Mouse (Mus musculus) MEL (cell line): Measurements from ENCODE around the gene Lifr. TPM values are rescaled to one million over a fixed set of nuclear protein-coding genes. Genes with fewer than 3 reads are reported as not detected.

ENCODE experiments used
- DNase-seq: peaks from one replicate; pipeline ENCODE4 v3.0.0; 2011; ENCODE audit warnings: low read depth, low spot score
- H3K27ac ChIP-seq: 2 replicates; pipeline ENCODE4 v1.5.1; 2012; ENCODE audit warnings: low read depth, mild to moderate bottlenecking, control low read depth, low read length, moderate library complexity; ENCODE audit not compliant: control insufficient read depth
- H3K27me3 ChIP-seq, 2 experiments: fragments of 150-350 bp in 1 of 2; sonication (generic) in 1 of 2; 2 replicates each; pipeline ENCODE4 v1.6.1; 2012; ENCODE audit warnings: low read length in 2 of 2, mild to moderate bottlenecking in 2 of 2, improper control_type of control experiment in 1 of 2, moderate library complexity in 1 of 2; ENCODE audit not compliant: insufficient read depth in 2 of 2, control insufficient read depth in 1 of 2
- H3K36me3 ChIP-seq, 2 experiments: 2 replicates each; pipeline ENCODE4 v1.6.1; 2012 to 2014; ENCODE audit warnings: low read length in 2 of 2, improper control_type of control experiment in 1 of 2, inconsistent platforms in 1 of 2, mild to moderate bottlenecking in 1 of 2; ENCODE audit not compliant: insufficient read depth in 2 of 2, control insufficient read depth in 1 of 2
- H3K4me1 ChIP-seq, 2 experiments: fragments of 150-350 bp in 1 of 2; sonication (generic) in 1 of 2; 2 replicates each; pipeline ENCODE4 v1.6.1; 2012; ENCODE audit warnings: low read length in 2 of 2, improper control_type of control experiment in 1 of 2, mild to moderate bottlenecking in 1 of 2; ENCODE audit not compliant: insufficient read depth in 2 of 2, control insufficient read depth in 1 of 2
- H3K4me3 ChIP-seq, 2 experiments: fragments of 150-350 bp in 1 of 2; sonication (generic) in 1 of 2; 2 replicates each; pipeline ENCODE4 v1.5.1; 2012; ENCODE audit warnings: low read depth in 2 of 2, low read length in 2 of 2, mild to moderate bottlenecking in 2 of 2, moderate library complexity in 2 of 2, control low read depth in 1 of 2, improper control_type of control experiment in 1 of 2; ENCODE audit not compliant: control insufficient read depth in 1 of 2, insufficient read depth in 1 of 2
- H3K79me2 ChIP-seq: 2 replicates; pipeline ENCODE4 v1.6.1; 2012; ENCODE audit warnings: mild to moderate bottlenecking, low read length, moderate library complexity; ENCODE audit not compliant: control insufficient read depth, poor library complexity, insufficient read depth
- H3K9ac ChIP-seq: 2 replicates; pipeline ENCODE4 v1.6.1; 2012; ENCODE audit warnings: low read depth, mild to moderate bottlenecking, control low read depth, low read length, moderate library complexity; ENCODE audit not compliant: control insufficient read depth, poor library complexity, severe bottlenecking
- H3K9me3 ChIP-seq: fragments of 150-350 bp; sonication (generic); replicated peaks from 2 replicates; pipeline ENCODE4 v1.6.1; 2012; ENCODE audit warnings: mild to moderate bottlenecking, low read length, improper control_type of control experiment, moderate library complexity; ENCODE audit not compliant: insufficient read depth
- BHLHE40 ChIP-seq: IDR thresholded peaks from 2 replicates; pipeline ENCODE4 v1.6.1; 2012; ENCODE audit warnings: low read depth, mild to moderate bottlenecking, inconsistent platforms, low read length, improper control_type of control experiment, borderline replicate concordance
- ETS1 ChIP-seq: IDR thresholded peaks from 2 replicates; pipeline ENCODE4 v1.6.1; 2012; ENCODE audit warnings: low read depth, mild to moderate bottlenecking, inconsistent platforms, low read length, improper control_type of control experiment, moderate library complexity
- GABPA ChIP-seq: IDR thresholded peaks from 2 replicates; pipeline ENCODE4 v1.6.1; 2012; ENCODE audit warnings: low read depth, mild to moderate bottlenecking, inconsistent platforms, low read length, improper control_type of control experiment, moderate library complexity
- GATA1 ChIP-seq: IDR thresholded peaks from 2 replicates; pipeline ENCODE4 v1.6.1; 2011; ENCODE audit warnings: low read depth, low read length, improper control_type of control experiment
- JUND ChIP-seq: IDR thresholded peaks from 2 replicates; pipeline ENCODE4 v1.6.1; 2011; ENCODE audit warnings: low read depth, mild to moderate bottlenecking, improper control_type of control experiment, low read length
- KAT2A ChIP-seq: conservative IDR thresholded peaks from 2 replicates; pipeline ENCODE4 v1.6.1; 2012; ENCODE audit warnings: low read depth, low read length, improper control_type of control experiment, inconsistent platforms
- MAX ChIP-seq: IDR thresholded peaks from 2 replicates; pipeline ENCODE4 v1.6.1; 2011; ENCODE audit warnings: low read length, improper control_type of control experiment
- MEF2A ChIP-seq: IDR thresholded peaks from 2 replicates; pipeline ENCODE4 v1.6.1; 2014; ENCODE audit warnings: low read depth, mild to moderate bottlenecking, inconsistent platforms, low read length, improper control_type of control experiment; ENCODE audit not compliant: poor library complexity, insufficient replicate concordance, severe bottlenecking; ENCODE audit errors: extremely low read depth
- MYB ChIP-seq: IDR thresholded peaks from 2 replicates; pipeline ENCODE4 v1.6.1; 2011; ENCODE audit warnings: mild to moderate bottlenecking, low read depth, low read length, improper control_type of control experiment
- MYC ChIP-seq: IDR thresholded peaks from 2 replicates; pipeline ENCODE4 v1.6.1; 2011; ENCODE audit warnings: low read depth, mild to moderate bottlenecking, low read length, improper control_type of control experiment, moderate library complexity
- NELFE ChIP-seq: IDR thresholded peaks from 2 replicates; pipeline ENCODE4 v1.6.1; 2011; ENCODE audit warnings: low read depth, low read length, improper control_type of control experiment
- POLR2AphosphoS2 ChIP-seq: IDR thresholded peaks from 2 replicates; pipeline ENCODE4 v1.6.1; 2011; ENCODE audit warnings: low read length, improper control_type of control experiment
- RAD21 ChIP-seq: IDR thresholded peaks from 2 replicates; pipeline ENCODE4 v1.6.1; 2011; ENCODE audit warnings: mild to moderate bottlenecking, low read depth, low read length, improper control_type of control experiment
- RCOR1 ChIP-seq: IDR thresholded peaks from 2 replicates; pipeline ENCODE4 v1.6.1; 2012; ENCODE audit warnings: low read depth, mild to moderate bottlenecking, inconsistent platforms, low read length, improper control_type of control experiment
- TBP ChIP-seq: IDR thresholded peaks from 2 replicates; pipeline ENCODE4 v1.8.0; 2011; ENCODE audit warnings: low read depth, low read length, improper control_type of control experiment
- UBTF ChIP-seq: IDR thresholded peaks from 2 replicates; pipeline ENCODE4 v1.6.1; 2012; ENCODE audit warnings: low read depth, mild to moderate bottlenecking, inconsistent platforms, low read length, improper control_type of control experiment, moderate library complexity, borderline replicate concordance; ENCODE audit not compliant: insufficient read depth
- USF2 ChIP-seq, 2 experiments: IDR thresholded peaks; 2 replicates each; pipeline ENCODE4 v1.6.1; 2011 to 2012; ENCODE audit warnings: improper control_type of control experiment in 2 of 2, low read length in 2 of 2, borderline replicate concordance in 1 of 2, inconsistent platforms in 1 of 2, low read depth in 1 of 2, mild to moderate bottlenecking in 1 of 2; ENCODE audit not compliant: insufficient read depth in 1 of 2
- ZC3H11A ChIP-seq: IDR thresholded peaks from 2 replicates; pipeline ENCODE4 v1.6.1; 2012; ENCODE audit warnings: low read depth, mild to moderate bottlenecking, inconsistent platforms, low read length, improper control_type of control experiment
- ZNF384 ChIP-seq: IDR thresholded peaks from 2 replicates; pipeline ENCODE4 v1.6.1; 2012; ENCODE audit warnings: low read depth, mild to moderate bottlenecking, inconsistent platforms, low read length, improper control_type of control experiment
- polyA plus RNA-seq, 2 experiments: library from polyadenylated mRNA; stranded (reverse) in 1 of 2; unstranded in 1 of 2; fragments of >175 nt in 1 of 2; fragments of >200 nt in 1 of 2; gene quantifications; 2 replicates each; pipeline versions ENCODE4 v1.2.1 to v1.2.4; 2012; ENCODE audit warnings: low replicate concordance in 2 of 2, low read depth in 1 of 2; ENCODE audit not compliant: insufficient read length in 2 of 2, insufficient read depth in 1 of 2, missing spikeins in 1 of 2
- total RNA-seq: library from RNA; depleted of rRNA; stranded (reverse); fragments of 300-350 nt; gene quantifications from 2 replicates; pipeline ENCODE4 v1.2.3, GENCODE M21; 2012

Lifr gene
- total and polyA plus RNA-seq, 3 experiments = not detected

DNA sequence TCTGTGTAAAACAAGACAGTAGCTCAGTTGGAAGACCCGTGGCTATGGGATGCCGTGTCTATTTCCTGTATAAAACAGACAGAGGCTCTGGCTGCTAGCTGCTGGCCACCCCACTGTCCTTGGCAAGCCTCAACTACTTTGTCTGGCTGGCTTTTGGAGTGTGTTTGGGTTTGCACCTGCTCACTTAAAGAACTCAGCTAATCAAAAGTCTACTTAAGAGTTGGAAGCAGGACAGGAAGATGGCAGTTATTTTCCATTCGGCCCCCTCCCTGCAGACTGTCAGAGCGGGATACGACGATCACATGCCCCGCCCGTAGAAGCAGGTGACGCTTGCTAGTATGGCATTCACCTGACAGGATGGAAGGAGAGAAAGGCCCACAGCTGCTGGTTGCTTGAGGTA is 54.5 kb downstream of the Lifr start:
- H3K27me3 ChIP-seq = no peaks in the 10 kb centered on the region
- H3K9ac ChIP-seq = no peak overlapping the region
- no peaks in the 10 kb centered on the region for H3K9me3 ChIP-seq
- H3K4me1 ChIP-seq = no peaks in the 10 kb centered on the region
- TF ChIP-seq KAT2A = no peak
- no peak overlapping the region for H3K4me3 ChIP-seq
- no peak overlapping the region for H3K27ac ChIP-seq
- no peak for DNase-seq
- H3K79me2 ChIP-seq = no peaks in the 10 kb centered on the region
- H3K36me3 ChIP-seq = no peaks in the 10 kb centered on the region

- no peak for TF ChIP-seq MYC
- TF ChIP-seq ETS1 = no peak
- TF ChIP-seq ZC3H11A = no peak
- no peak for TF ChIP-seq RAD21
- TF ChIP-seq BHLHE40 = no peak
- H3K27ac ChIP-seq = no peak overlapping the region
Measured at GRCm38 (mm10) chr15:7145555-7145954, 55.1 kb downstream of the Lifr start.

GRCm38 (mm10) chr15:7146529-7146928 is 56.1 kb downstream of the Lifr start:
- Histone ChIP-seq H3K9me3 (no peaks in the 10 kb centered on the region), H3K4me3 (no peak overlapping the region), H3K36me3 (no peaks in the 10 kb centered on the region), H3K4me1 (no peaks in the 10 kb centered on the region), H3K27ac (no peak overlapping the region), H3K9ac (no peak overlapping the region), H3K27me3 (no peaks in the 10 kb centered on the region), H3K79me2 (no peaks in the 10 kb centered on the region)
- no peak for DNase-seq
- TF ChIP-seq GABPA = no peak
- TF ChIP-seq USF2 (IDR thresholded peaks at IDR 0.05; ENCODE audit: borderline replicate concordance in 1 of 2, insufficient read depth in 1 of 2, low read depth in 1 of 2, low read length in 2 of 2) = no peak
- TF ChIP-seq MAX = no peak
- TF ChIP-seq JUND = no peak
- no peak for TF ChIP-seq ZNF384
- TF ChIP-seq NELFE = no peak
- TF ChIP-seq POLR2AphosphoS2 = no peak
- TF ChIP-seq MYB = no peak
- no peak for TF ChIP-seq GATA1
- no peak for TF ChIP-seq UBTF
- TF ChIP-seq RCOR1 = no peak
- TF ChIP-seq TBP = no peak
- TF ChIP-seq MEF2A = no peak

More at GRCm38 (mm10) chr15:7145555-7145954, 55.1 kb downstream of the Lifr start:
- Histone ChIP-seq H3K4me3 (no peak overlapping the region), H3K9ac (no peak overlapping the region), H3K4me1 (no peaks in the 10 kb centered on the region), H3K79me2 (no peaks in the 10 kb centered on the region), H3K36me3 (no peaks in the 10 kb centered on the region), H3K9me3 (no peaks in the 10 kb centered on the region), H3K27me3 (no peaks in the 10 kb centered on the region)
- DNase-seq = no peak
